Mouse (Mus musculus) CD4-positive helper T cell, adult 2 months (primary cell): ENCODE results near the gene Ptrh2.

Source experiments
- DNase-seq: peaks from one replicate; pipeline ENCODE4 v3.0.0-alpha.2; 2012; ENCODE audit warnings: low read depth, missing footprints, low spot score

Ptrh2 gene

DNA sequence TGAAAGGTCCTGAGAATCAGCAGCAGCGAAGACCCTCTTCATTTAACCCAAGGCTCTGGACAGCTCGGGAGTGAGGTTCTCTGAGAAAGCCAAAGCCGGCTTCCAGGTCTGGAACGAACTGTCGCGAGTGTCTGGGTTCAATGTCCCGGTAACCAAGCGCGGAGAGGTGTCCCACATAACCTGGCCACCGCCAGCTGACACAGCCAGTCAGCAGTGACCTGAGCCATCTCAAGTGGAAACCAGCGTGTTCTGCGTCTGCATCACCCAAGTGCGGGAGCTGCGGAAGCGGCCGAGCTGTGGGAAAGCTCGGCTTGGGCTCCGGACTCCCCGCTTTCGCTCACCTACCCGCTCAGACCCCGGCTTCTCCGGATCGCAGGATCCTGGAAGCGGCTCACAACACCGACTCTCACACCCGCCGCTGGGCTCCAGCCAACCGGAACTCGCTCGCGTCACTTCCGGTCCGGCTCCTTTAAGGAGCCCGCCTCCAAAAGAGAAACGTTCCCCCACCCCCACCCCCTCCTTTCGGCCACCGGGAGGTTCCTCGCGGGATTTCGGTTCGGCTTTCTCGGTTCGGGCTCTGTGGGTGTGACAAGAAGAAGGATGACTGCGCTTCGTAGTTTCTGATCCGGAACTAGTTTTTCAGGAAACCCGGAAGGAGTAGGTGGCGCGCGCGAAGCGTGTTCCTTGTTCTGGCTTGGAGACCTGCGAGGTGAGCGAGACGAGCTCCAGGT, at the start of gene Ptrh2, which contains the start of gene Vmp1:
TSS of gene Ptrh2 (plus strand) at position 591 of the 731 bp plus-strand sequence.
TSS of gene Vmp1 (minus strand) at position 442 of the 731 bp plus-strand sequence.
- DNase-seq, result peak; percentile 94

DNA sequence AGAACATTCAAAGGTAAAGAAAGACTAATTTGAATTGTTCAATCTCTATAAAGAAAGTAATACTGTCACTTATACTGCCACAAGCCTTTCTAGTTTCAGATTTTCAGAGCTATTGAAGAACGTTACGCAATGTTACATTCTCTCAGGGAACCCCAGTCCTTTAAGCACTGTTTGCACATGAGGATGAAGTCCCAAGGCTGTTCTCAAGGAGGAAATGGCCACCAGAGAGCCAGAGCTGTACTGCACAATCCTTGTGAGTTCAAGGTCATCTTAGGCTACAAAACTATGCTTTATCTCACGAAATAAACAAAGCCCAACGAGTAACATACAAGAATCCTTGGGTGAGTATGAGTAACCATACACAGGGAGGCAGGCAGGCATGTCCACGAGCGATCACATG, 49.4 kb upstream of the Ptrh2 start:
- no peak for DNase-seq

DNA sequence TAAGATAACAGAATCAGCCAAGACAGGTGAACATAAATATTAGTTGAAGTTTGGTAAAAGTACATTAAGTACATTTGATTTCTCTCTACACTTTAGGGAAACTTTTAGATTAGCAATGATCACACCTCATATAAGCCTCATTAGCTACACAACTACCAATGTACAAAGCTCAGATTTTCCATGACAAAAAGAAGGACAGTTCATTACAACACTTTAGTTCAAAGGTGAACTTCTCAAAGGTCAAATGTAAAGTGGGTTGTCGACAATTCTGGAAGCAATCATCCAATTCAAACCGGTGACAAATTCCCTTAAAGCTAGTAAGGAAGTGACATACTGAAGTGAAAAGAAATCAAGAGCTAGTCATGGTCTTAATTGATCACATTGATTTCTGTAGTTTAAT, 46.1 kb upstream of the Ptrh2 start:
- no peak for DNase-seq

DNA sequence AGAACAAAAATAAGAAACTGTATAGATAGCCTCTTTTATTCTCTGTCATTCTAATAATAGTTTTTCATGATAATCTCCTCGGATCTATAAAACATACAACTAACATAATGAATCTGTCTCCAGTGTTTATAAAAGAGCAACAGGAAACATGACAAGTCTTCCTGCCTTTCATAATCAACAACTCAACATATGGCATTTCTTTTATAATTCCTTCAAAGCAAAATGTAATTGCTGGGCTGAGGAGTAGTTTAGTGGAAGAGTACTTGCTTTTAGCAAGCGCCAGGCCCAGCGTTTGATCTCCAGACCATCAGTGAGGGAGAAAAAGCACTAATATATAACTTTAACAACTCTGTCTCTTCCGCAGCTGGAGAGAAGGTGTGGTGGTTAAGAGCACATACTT, 42.1 kb upstream of the Ptrh2 start:
- DNase-seq, result no peak

DNA sequence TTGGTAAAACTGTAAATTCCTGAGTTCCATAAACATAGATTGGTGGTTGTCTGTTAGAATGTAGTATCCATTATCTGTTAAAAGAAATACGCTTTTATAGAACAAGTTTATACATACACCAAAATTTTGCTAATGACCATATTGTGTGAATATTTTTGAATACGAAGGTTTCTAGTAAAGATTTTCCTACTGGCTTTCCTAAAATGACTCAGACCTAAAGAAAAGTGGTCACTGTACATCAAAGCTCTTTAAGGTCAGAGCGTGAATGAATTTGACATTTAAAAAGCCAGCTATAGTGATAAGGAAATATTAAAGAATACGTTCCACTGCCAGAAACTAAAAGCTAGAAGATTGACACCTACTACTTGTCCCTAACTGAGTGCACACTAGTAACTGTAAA, 39.2 kb upstream of the Ptrh2 start:
- no peak for DNase-seq

DNA sequence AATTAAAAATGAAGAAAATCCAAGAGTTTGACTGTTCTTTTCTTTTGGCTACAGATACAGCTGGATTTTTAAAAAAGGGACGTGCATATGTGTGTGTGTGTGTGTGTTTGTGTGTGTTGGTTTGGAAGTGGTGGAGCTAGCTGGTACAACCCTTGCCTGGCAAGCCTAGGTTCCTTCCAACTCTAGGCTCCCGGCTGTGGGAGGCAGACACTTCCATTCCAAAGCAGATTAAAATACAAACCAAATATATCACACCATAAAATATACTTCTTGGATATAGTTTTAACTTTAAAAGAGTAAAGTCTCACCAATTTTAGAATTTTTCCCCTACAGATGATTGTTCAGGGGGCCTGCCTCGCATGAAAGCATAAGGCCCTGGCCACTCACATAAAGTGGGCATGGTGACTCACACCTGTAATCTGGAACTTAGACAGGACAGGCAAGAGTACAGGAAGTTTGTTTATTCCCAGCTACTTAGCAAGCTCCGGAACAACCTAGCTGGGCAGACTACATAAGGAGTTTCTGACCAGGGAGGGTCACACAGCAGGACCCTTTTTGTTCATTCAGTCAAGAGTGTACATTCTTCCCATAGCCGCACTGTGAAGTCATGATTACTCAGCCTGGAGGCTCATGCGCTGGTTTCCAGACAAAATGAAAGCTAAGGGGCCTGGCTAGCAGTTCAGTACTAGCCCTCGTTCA, 37.5 kb upstream of the Ptrh2 start:
- DNase-seq, result no peak

DNA sequence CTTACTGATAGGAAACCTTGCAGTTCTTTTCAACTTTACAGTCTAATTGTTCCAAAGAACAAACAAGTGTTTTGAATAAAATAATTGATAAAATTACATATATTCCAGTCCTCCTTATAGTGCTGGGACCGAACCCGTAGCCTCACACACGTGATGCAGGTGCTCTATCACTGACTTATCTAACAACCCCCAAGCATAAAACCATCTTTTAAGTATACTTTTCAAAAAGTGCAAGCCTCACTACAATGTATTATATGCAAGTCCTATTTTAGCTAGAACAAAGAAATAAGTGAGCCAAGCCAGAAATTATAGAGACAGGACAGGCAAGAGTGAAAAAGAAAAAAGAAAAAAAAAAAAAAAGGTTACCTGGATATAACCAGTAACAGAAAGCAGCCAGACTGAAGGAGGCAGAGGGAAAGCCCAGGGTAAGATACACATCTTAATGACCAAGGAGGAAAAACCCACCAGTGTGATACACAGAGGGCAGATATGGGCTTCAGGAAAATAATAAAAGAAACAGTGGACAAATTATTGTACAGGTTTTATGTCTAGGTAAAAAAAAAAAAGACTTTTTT, 36.8 kb upstream of the Ptrh2 start:
- DNase-seq, result no peak

DNA sequence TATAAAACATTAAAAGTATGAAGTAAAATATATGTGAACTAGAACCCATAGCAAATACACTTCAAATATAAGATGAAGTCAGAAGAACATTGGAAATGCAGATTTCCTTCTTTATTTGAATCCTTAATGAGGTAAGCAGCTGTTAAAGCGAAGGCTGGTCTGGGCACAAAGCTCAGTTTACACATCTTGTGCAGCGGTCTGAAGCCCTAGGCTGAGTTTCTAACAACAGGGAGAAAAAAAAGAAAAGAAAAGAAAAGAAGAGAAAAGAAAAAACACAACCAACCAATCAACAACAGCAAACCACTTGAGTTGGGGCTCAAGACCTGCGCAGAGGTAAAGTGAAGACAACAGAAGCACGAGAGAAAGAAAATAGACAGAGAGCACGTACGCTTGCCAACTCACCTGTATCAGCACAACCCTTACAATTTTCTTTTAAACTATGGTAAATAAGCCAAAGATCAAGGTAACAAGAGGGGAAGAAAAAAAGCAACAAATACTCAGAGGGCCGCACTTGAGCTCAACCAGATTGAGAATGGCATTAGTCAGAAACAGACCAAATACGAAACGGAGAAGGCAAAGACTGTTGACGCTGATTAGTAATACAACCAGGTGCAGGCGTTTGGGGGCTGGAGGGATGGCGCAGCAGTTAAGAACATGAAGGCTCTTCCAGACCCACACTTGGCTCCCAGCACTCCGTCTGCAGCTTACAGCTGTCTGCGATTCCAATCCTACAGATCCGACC, 35.9 kb upstream of the Ptrh2 start:
- no peak for DNase-seq

DNA sequence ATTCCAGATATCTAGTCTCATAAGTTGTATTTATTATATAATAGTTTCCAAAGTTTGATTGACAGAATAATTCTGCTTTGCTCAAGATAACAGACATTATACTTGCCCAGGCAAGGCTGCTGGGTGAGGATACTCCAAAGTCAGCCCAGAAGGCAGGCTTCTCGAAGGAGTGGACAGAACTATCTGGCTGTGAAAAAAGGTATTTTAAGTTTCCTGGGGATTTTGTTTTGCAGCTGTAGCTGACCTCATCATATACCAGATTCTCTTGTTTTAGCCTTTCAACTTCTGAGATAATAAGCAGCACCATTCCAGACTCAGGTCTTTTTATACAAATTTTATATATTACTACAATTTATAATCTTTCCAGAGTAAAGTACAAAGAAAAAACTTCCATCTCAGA, 34.2 kb upstream of the Ptrh2 start:
- DNase-seq, result no peak

DNA sequence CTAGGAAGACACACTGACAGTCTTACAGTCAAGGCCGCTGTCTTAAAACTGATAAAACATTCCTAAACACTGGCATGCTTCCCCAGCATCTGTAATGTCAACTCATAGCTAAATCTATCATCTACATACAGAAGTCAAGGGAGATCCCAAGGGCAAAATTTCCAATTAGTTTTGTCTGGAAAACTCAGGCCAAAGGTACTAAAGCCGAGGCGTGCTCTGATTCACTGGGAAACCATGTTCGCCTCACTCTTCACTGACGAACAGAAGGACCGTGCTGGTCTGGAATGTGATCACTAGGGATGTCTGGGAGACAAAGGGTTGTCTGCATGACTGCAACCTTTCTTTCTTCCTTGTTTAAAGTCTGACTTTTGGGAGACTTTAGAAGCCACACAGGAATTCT, 33.1 kb upstream of the Ptrh2 start:
- DNase-seq, result no peak

DNA sequence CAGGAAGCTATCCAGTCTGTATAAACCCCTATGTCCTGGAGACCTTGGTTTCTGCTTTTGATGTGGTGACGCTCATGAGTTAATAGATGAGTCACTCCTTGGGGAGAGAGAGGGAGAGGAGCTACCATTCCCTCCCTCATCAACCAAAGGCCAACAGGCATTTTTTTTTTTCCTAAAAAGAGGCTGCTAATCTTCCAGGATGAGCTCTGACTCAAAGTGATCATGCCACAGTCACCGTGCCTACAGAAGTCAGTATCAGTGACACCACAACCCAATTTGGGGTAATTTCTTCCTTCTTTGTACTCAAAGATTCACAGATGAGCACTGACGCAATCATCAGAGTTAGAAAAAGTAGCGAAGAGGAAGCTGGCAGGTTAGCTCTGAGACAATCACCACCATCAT, 31.2 kb upstream of the Ptrh2 start:
- peak; percentile 80 for DNase-seq

DNA sequence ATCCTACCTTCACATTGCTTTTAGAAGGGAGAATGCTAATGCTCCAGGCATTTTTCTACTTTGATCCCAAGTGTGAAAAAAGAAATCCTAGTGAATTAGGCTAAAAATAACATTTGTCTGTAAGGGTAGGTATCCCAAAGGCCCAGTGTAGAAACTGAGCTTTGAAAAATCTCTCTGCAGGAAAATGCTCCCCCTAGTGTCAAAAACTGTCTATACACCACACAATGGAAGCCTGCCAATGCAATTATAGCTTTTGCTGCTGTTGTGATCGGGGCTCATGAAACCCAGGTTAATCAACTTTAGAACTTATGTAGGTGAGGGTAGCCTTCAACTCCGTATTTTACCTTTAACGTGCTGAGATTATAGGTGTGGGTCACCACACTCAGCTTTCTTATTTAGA, 30.3 kb upstream of the Ptrh2 start:
- peak; percentile 80 for DNase-seq

DNA sequence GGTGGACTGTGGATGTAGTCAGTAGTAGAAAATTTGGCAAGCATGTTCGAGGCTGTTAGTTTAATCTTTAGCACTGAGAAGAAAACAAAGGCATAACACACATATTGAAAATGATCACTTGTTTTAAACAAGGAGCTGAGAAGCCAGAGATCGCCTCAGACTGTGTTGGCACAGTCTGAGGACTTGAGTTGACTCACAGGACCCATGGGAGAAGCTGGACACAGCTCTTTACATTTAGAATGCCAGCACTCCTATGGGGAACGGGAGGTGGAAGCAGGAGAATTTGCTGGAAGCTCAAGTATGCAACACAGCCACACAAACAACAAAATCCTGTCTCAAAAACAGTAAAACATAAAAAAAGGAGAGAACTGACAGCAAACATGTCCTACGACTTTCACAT, 29.7 kb upstream of the Ptrh2 start:
- DNase-seq, result no peak

DNA sequence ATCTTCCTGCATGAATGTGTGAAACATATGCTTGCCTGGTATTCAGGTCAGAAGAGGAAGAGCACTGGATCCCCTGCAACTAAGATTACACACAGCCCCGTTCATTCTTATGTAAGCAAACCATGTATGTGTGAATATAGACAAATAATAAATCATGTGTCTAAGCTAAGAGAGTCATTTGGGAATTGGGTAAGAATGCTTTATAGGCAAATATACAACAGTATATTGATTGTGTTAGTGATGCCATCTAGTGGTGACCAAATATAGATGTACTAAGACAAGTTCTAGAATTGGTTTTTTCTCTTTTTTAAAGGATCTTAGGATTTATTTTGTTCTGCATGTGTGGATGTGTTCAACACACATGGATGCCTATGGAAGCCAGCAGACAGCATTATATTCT, 28.1 kb upstream of the Ptrh2 start:
- DNase-seq, result peak; percentile 61

DNA sequence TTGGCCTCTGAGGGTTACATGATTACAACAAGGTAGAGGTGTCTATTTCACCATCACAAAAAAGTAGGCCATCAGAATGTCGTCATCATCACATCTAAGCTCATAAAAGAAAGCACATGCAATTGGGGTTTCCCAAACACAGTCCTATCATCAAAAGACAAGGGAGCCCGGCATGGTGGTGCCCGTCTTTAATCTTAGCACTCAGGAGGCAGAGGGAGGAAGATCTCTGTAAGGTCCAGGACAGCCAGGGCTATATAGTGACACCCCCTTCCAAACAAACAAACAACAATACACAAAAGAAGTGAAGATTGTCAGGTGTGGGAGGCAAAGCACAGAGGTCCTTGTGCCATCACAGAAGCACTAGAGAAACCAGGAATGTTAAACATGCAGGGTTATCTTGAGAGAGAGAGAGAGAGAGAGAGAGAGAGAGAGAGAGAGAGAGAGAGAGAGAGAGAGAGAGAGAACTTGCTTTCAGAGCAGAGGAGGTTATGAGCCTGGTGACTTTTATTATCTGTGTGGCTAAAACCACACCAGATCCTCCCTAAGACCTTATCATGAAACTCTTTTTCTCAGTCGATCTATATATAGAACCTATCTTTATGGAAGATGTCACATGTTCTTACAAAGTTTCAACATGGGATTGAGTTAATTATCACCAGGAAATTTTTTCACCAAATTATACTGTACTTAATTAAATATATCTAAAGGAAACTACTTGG, 26.8 kb upstream of the Ptrh2 start:
- no peak for DNase-seq

DNA sequence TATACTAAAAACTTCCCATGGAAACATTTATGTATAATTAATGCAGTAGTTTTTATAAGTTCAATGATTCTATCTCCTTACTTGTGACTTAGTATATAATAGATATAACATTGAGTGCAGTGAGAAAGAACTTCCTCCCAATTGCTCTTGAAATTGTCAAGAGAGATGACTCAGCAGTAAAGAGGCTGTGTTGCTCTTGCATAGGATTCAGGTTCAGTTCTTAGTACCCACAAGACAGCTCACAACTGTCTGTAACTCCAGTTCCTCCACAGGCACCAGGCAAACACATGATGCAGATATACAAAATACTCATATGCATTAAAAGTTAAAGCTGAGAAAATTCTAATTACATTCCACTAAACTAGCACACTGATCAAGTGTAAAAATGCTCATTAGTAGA, 25.9 kb upstream of the Ptrh2 start:
- DNase-seq, result no peak

DNA sequence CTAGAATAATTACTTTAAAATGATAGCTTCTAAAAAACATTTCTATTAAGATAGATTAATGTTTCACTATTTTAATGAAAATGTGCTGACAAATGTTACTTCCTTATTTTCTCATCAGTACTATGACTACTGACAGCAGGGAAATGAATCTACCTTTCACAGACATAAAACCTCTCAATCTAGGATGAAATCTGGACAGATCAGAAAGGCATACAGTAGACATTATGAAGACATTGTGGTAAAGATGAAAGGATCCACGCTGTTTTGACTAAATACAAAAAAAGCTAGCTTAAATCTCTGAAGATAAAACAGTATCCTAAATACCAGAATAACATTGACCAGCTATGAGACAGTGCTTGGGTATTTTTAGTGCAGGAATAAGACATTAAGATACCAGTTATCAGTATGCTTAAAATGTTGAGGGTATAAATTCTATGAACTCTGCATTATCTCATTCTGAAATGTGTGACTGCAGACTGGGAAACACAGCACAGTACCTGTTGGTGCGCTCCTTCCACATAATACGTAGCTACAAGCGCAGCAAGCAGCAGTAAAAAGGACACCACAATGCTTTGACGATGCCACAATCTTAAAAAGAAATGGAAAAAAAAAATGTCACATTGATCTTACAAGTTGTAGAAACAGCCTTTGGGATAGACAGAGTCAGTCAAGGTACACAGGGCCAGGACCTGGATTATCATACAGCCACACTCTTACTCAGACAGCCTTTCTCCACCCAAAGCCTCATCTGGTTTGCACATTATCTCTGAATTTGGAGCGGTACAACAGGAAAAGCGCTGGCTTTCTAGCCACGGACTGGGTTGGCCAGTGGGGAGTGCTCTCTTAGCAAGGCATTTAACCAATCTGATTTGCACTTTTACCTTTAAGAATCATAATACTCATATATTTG, 20.5 kb upstream of the Ptrh2 start:
- no peak for DNase-seq

DNA sequence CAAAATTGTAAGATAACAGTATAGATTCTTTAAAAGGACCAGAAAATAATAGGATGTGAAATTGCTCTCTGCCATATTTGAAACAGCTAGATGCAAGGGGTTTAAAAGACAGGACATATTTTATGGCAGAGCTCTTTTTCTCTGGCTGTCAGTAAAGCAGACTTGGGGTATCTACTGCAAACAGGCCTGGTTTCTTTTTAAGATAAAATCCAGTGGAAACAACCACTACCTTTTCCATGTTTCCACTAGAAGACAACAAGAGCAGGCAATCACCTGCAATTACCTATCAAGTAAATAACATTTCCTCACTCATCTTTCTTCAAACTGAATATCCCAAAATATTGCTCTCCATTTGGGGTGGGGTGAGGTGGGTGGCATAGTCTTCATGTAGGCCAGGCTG, 19.8 kb upstream of the Ptrh2 start:
- DNase-seq, result no peak

DNA sequence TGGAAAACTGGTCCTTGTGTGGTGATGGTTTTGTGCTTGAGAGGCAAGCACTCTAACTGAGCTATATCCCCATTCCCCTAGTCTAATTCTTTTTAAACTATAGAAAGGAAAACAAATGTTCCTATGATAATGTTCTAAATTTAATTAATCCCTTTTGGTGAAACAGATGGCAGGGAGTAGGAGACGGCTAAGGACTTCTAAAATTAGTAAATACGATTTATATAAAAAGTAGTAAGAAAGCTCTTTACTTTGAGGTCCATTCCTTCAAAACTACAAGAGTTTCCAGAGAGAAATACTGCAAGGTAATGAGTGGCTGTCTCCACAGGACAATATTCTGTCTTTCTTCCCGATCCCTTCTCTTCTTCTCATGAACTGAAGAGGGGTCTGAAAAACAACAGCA, 19.4 kb upstream of the Ptrh2 start:
- no peak for DNase-seq

DNA sequence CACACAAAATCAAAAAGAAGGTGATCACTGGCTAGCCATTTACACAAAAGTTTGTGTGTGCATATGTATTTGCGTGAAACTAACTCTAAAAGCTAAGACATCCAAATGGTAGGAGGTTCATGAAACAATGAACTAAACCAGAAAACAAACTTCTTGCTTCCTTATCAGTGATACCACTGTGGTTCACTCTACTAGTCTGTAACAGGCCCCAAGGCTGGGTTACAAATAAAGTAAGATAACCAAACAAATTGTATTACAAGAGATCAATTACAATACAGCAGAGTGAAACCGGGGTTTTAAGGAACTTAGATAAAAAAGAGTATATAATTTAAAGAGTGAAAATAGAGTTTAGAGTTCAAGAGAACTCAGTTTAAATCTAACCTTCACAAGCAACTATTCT, 16.2 kb upstream of the Ptrh2 start:
- no peak for DNase-seq

DNA sequence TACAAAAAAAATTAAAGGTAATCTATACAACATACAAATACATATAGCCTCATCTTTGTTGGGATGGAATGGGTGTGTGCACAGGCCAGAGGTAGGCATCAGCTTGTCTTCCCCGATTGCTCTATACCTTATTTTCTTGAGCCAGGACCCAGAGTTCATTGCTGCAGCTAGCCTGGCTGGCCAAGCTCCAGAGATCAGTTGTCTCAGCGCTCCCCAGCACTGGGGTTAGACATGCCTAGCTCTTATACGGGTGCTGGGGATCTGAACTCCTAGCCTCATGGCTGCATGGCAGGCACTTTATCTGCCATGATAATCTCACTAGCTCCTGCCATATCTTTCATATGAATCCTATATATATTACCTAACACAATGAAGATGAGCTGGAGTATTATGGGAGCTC, 15.6 kb upstream of the Ptrh2 start:
- no peak for DNase-seq
